Mouse (Mus musculus) heart, adult 8-10 months (tissue): ENCODE data around the gene Gm43951. TPM values are rescaled to one million over a fixed set of nuclear protein-coding genes. Genes with fewer than 3 reads are reported as not detected.
"Not testable (repeated sequence)": the region's sequence is repeated elsewhere in the genome, so short reads cannot be mapped to it uniquely, and the experiment has no call there.

ENCODE experiments used
- DNase-seq: peaks from one replicate; pipeline ENCODE4 v3.0.0; 2022; ENCODE audit warnings: low spot score
- total RNA-seq, 4 experiments: library from RNA; stranded (reverse); gene quantifications; 2 replicates each; pipeline ENCODE4 v1.2.4; 2022

Gene Gm43951
- total RNA-seq, 4 experiments from 2014 or later = 0.11 to 0.53 (median 0.24) TPM

GRCm38 (mm10) chr11:72203440-72203839 lies 3.2 kb downstream of the Gm43951 start:
- DNase-seq = no peak

GRCm38 (mm10) chr11:72196506-72196905 lies 10.1 kb downstream of the Gm43951 start:
- DNase-seq = no peak

GRCm38 (mm10) chr11:72194259-72194658 lies 12.4 kb downstream of the Gm43951 start:
- no peak for DNase-seq

- no peak for DNase-seq
These were observed 15.8 kb downstream of the Gm43951 start for GRCm38 (mm10) chr11:72190857-72191256.

- DNase-seq = no peak
These were observed 22.4 kb downstream of the Gm43951 start for GRCm38 (mm10) chr11:72184252-72184651.

- DNase-seq = no peak
These were observed 25.5 kb downstream of the Gm43951 start for GRCm38 (mm10) chr11:72181136-72181535.

- no peak for DNase-seq
These were observed 26.1 kb downstream of the Gm43951 start for GRCm38 (mm10) chr11:72180556-72180955.

- no peak for DNase-seq
These were observed 30.1 kb downstream of the Gm43951 start for GRCm38 (mm10) chr11:72176553-72176952.

GRCm38 (mm10) chr11:72175966-72176365 lies 30.7 kb downstream of the Gm43951 start:
- DNase-seq = no peak

- DNase-seq = no peak
These were observed 31.9 kb downstream of the Gm43951 start for GRCm38 (mm10) chr11:72174721-72175120.

- no peak for DNase-seq
These were observed 33.1 kb downstream of the Gm43951 start for GRCm38 (mm10) chr11:72173506-72173905.

GRCm38 (mm10) chr11:72171906-72172305 lies 34.7 kb downstream of the Gm43951 start:
- not testable (repeated sequence) for DNase-seq

- DNase-seq = no peak
These were observed 36.8 kb downstream of the Gm43951 start for GRCm38 (mm10) chr11:72169871-72170270.

- no peak for DNase-seq
These were observed 43.4 kb downstream of the Gm43951 start for GRCm38 (mm10) chr11:72163198-72163597.

- DNase-seq = no peak
These were observed 50.0 kb downstream of the Gm43951 start for GRCm38 (mm10) chr11:72156624-72157023.

GRCm38 (mm10) chr11:72155981-72156428 lies 50.6 kb downstream of the Gm43951 start:
- DNase-seq = no peak

- no peak for DNase-seq
These were observed 51.3 kb downstream of the Gm43951 start for GRCm38 (mm10) chr11:72155186-72155980.

Other genes with a start within 250 kb of the Gm43951 start
- gene Aipl1, start 169.3 kb downstream of the Gm43951 start, total RNA-seq = under 1 TPM in 1 of 4 experiments, not detected in 3; 0.13 TPM
- gene Pimreg, start 164.8 kb downstream of the Gm43951 start, total RNA-seq = 1 to 10 TPM in 1 of 4 experiments, under 1 TPM in 2, not detected in 1; 0.41 to 1.4 (median 0.65) TPM
- gene Pitpnm3, start 71.1 kb downstream of the Gm43951 start, total RNA-seq = 1 to 10 TPM; 1.1 to 2.1 (median 1.9) TPM
- 1 to 10 TPM; 2.5 to 3.9 (median 2.9) TPM for gene 4933427D14Rik, start 619 bp upstream of the Gm43951 start, total RNA-seq
- gene Txndc17, start 707 bp upstream of the Gm43951 start, total RNA-seq = 10 to 100 TPM; 33.8 to 49.9 (median 41.5) TPM
- 10 to 100 TPM in 1 of 4 experiments, 1 to 10 TPM in 3; 8.8 to 11.5 (median 9.6) TPM for gene Med31, start 8.8 kb upstream of the Gm43951 start, total RNA-seq
- gene Slc13a5, start 60.4 kb upstream of the Gm43951 start, total RNA-seq = not detected
- gene Xaf1, start 94.8 kb upstream of the Gm43951 start, total RNA-seq = 10 to 100 TPM in 1 of 4 experiments, 1 to 10 TPM in 3; 9.1 to 11.5 (median 9.2) TPM
- gene Fbxo39, start 107.6 kb upstream of the Gm43951 start, total RNA-seq = not detected
- gene Tekt1, start 155.6 kb upstream of the Gm43951 start, total RNA-seq = under 1 TPM in 1 of 4 experiments, not detected in 3; 0.28 TPM
- gene Smtnl2, start 204.9 kb upstream of the Gm43951 start, total RNA-seq = 10 to 100 TPM; 13.6 to 18.9 (median 16.5) TPM
- gene Ggt6, start 228.7 kb upstream of the Gm43951 start, total RNA-seq = under 1 TPM in 2 of 4 experiments, not detected in 2; 0.32 to 0.44 TPM
- 10 to 100 TPM; 42.4 to 49.4 (median 45.9) TPM for gene Mybbp1a, start 234.5 kb upstream of the Gm43951 start, total RNA-seq